Mouse (Mus musculus): ENCODE data around the gene Megf11. TPM values are rescaled to one million over a fixed set of nuclear protein-coding genes. Genes with fewer than 3 reads are reported as not detected.

Gene Megf11
- polyA plus RNA-seq, 1 experiment from 2014 or later, result 0.11 TPM

GRCm38 (mm10) chr9:64501211-64501610 lies 115.8 kb downstream of the Megf11 start:
- TF ChIP-seq CTCF (IDR thresholded peaks at IDR 0.05; ENCODE audit: low read depth) (no peak), EP300 (IDR thresholded peaks at IDR 0.05; ENCODE audit: low read depth) (no peak)
- Histone ChIP-seq H3K4me3 (ENCODE audit: low read depth, low read length) (no peak overlapping the region), H3K27me3 (ENCODE audit: insufficient read depth, low read length) (no peaks in the 10 kb centered on the region), H3K9me3 (ENCODE audit: low read length) (no peaks in the 10 kb centered on the region), H3K36me3 (replicated peaks; ENCODE audit: insufficient read depth, low read length) (no peaks in the 10 kb centered on the region), H3K4me1 (ENCODE audit: insufficient read depth) (no peaks in the 10 kb centered on the region), H3K4me2 (ENCODE audit: low read depth, low read length) (no peak overlapping the region), H3K27ac (ENCODE audit: low read depth) (no peak overlapping the region), H3K9ac (replicated peaks) (no peak overlapping the region)
- DNase-seq (no peak), ATAC-seq (no peak)
- WGBS (ENCODE audit: insufficient replicate concordance), result 89% methylated on average over 8 of the region's 8 CpGs

GRCm38 (mm10) chr9:64503996-64504395 lies 118.6 kb downstream of the Megf11 start:
- H3K4me3 ChIP-seq (ENCODE audit: low read depth, low read length), result no peak overlapping the region
- H3K9me3 ChIP-seq (ENCODE audit: low read length), result no peaks in the 10 kb centered on the region
- DNase-seq (no peak), ATAC-seq (no peak)
- H3K36me3 ChIP-seq (replicated peaks; ENCODE audit: insufficient read depth, low read length), result no peaks in the 10 kb centered on the region
- TF ChIP-seq EP300 (IDR thresholded peaks at IDR 0.05; ENCODE audit: low read depth) (no peak), CTCF (IDR thresholded peaks at IDR 0.05; ENCODE audit: low read depth) (no peak)
- no peak overlapping the region for H3K9ac ChIP-seq (replicated peaks)
- WGBS (ENCODE audit: insufficient replicate concordance), result 53% methylated on average over 1 of the region's 1 CpGs
- H3K4me2 ChIP-seq (ENCODE audit: low read depth, low read length), result no peak overlapping the region
- H3K27ac ChIP-seq (ENCODE audit: low read depth), result no peak overlapping the region
- H3K27me3 ChIP-seq (ENCODE audit: insufficient read depth, low read length), result no peaks in the 10 kb centered on the region
- H3K4me1 ChIP-seq (ENCODE audit: insufficient read depth), result no peaks in the 10 kb centered on the region

GRCm38 (mm10) chr9:64504456-64504855 lies 119.0 kb downstream of the Megf11 start:
- 81% methylated on average over 3 of the region's 3 CpGs for WGBS (ENCODE audit: insufficient replicate concordance)
- Histone ChIP-seq H3K4me2 (ENCODE audit: low read depth, low read length) (no peak overlapping the region), H3K27ac (ENCODE audit: low read depth) (no peak overlapping the region), H3K27me3 (ENCODE audit: insufficient read depth, low read length) (no peaks in the 10 kb centered on the region), H3K4me1 (ENCODE audit: insufficient read depth) (no peaks in the 10 kb centered on the region), H3K36me3 (replicated peaks; ENCODE audit: insufficient read depth, low read length) (no peaks in the 10 kb centered on the region), H3K4me3 (ENCODE audit: low read depth, low read length) (no peak overlapping the region), H3K9me3 (ENCODE audit: low read length) (no peaks in the 10 kb centered on the region), H3K9ac (replicated peaks) (no peak overlapping the region)
- no peak for DNase-seq
- ATAC-seq, result no peak
- TF ChIP-seq EP300 (IDR thresholded peaks at IDR 0.05; ENCODE audit: low read depth), result no peak
- TF ChIP-seq CTCF (IDR thresholded peaks at IDR 0.05; ENCODE audit: low read depth), result no peak

- ATAC-seq (no peak), DNase-seq (no peak)
- Histone ChIP-seq H3K4me2 (ENCODE audit: low read depth, low read length) (no peak overlapping the region), H3K27ac (ENCODE audit: low read depth) (no peak overlapping the region), H3K27me3 (ENCODE audit: insufficient read depth, low read length) (no peaks in the 10 kb centered on the region), H3K4me1 (ENCODE audit: insufficient read depth) (no peaks in the 10 kb centered on the region), H3K9me3 (ENCODE audit: low read length) (no peaks in the 10 kb centered on the region), H3K4me3 (ENCODE audit: low read depth, low read length) (no peak overlapping the region), H3K36me3 (replicated peaks; ENCODE audit: insufficient read depth, low read length) (no peaks in the 10 kb centered on the region), H3K9ac (replicated peaks) (no peak overlapping the region)
- WGBS (ENCODE audit: insufficient replicate concordance), result 82% methylated on average over 8 of the region's 8 CpGs
- TF ChIP-seq EP300 (IDR thresholded peaks at IDR 0.05; ENCODE audit: low read depth) (no peak), CTCF (IDR thresholded peaks at IDR 0.05; ENCODE audit: low read depth) (no peak)
Observed at GRCm38 (mm10) chr9:64504921-64505320, 119.5 kb downstream of the Megf11 start.

GRCm38 (mm10) chr9:64506440-64507206 lies 121.2 kb downstream of the Megf11 start:
- 68% methylated on average over 11 of the region's 11 CpGs for WGBS (ENCODE audit: insufficient replicate concordance)
- TF ChIP-seq CTCF (IDR thresholded peaks at IDR 0.05; ENCODE audit: low read depth), result no peak
- peak; percentile 48 for TF ChIP-seq EP300 (IDR thresholded peaks at IDR 0.05; ENCODE audit: low read depth)
- Histone ChIP-seq H3K9me3 (ENCODE audit: low read length) (no peaks in the 10 kb centered on the region), H3K9ac (replicated peaks) (no peak overlapping the region), H3K27ac (ENCODE audit: low read depth) (no peak overlapping the region), H3K36me3 (replicated peaks; ENCODE audit: insufficient read depth, low read length) (no peaks in the 10 kb centered on the region), H3K27me3 (ENCODE audit: insufficient read depth, low read length) (no peaks in the 10 kb centered on the region), H3K4me3 (ENCODE audit: low read depth, low read length) (no peak overlapping the region), H3K4me2 (ENCODE audit: low read depth, low read length) (no peak overlapping the region), H3K4me1 (ENCODE audit: insufficient read depth) (no peaks in the 10 kb centered on the region)
- DNase-seq, result no peak
- ATAC-seq, result peak; percentile 58; the same call in 1 of the 2 replicates

GRCm38 (mm10) chr9:64507207-64507517 lies 121.7 kb downstream of the Megf11 start:
- Histone ChIP-seq H3K4me3 (ENCODE audit: low read depth, low read length) (no peak overlapping the region), H3K9me3 (ENCODE audit: low read length) (no peaks in the 10 kb centered on the region), H3K4me2 (ENCODE audit: low read depth, low read length) (no peak overlapping the region), H3K9ac (replicated peaks) (no peak overlapping the region), H3K27ac (ENCODE audit: low read depth) (0 out of 2 replicates have a peak overlapping the region, but pooled peaks have one; percentile 24), H3K36me3 (replicated peaks; ENCODE audit: insufficient read depth, low read length) (no peaks in the 10 kb centered on the region), H3K27me3 (ENCODE audit: insufficient read depth, low read length) (no peaks in the 10 kb centered on the region), H3K4me1 (ENCODE audit: insufficient read depth) (no peaks in the 10 kb centered on the region)
- no peak for DNase-seq
- 60% methylated on average over 6 of the region's 6 CpGs for WGBS (ENCODE audit: insufficient replicate concordance)
- TF ChIP-seq EP300 (IDR thresholded peaks at IDR 0.05; ENCODE audit: low read depth) (no peak), CTCF (IDR thresholded peaks at IDR 0.05; ENCODE audit: low read depth) (no peak)
- ATAC-seq, result peak; percentile 12; the same call in 1 of the 2 replicates
